Mouse (Mus musculus) frontal cortex, postnatal 10 days (tissue): ENCODE data around the gene Adra1b.

Experiments used
- DNase-seq, 2 experiments: peaks; one replicate each; pipeline ENCODE4 v3.0.0; 2022; ENCODE audit warnings: low spot score in 2 of 2, mixed read lengths in 1 of 2

The Adra1b gene

GRCm38 (mm10) chr11:43895323-43895722 is 5.7 kb downstream of the Adra1b start:
- DNase-seq: no peak

- no peak for DNase-seq
Measured at GRCm38 (mm10) chr11:43892546-43892945, 8.5 kb downstream of the Adra1b start.

GRCm38 (mm10) chr11:43891457-43891856 is 9.6 kb downstream of the Adra1b start:
- no peak for DNase-seq

GRCm38 (mm10) chr11:43889208-43889915 is 11.6 kb downstream of the Adra1b start:
- DNase-seq: no peak

GRCm38 (mm10) chr11:43888736-43889135 is 12.3 kb downstream of the Adra1b start:
- no peak for DNase-seq

GRCm38 (mm10) chr11:43887597-43887996 is 13.4 kb downstream of the Adra1b start:
- no peak for DNase-seq

GRCm38 (mm10) chr11:43884521-43884920 is 16.5 kb downstream of the Adra1b start:
- no peak for DNase-seq

- DNase-seq: no peak
Measured at GRCm38 (mm10) chr11:43883641-43884181, 17.3 kb downstream of the Adra1b start.

GRCm38 (mm10) chr11:43877211-43877610 is 23.8 kb downstream of the Adra1b start:
- DNase-seq: no peak

GRCm38 (mm10) chr11:43867721-43868281 is 33.2 kb downstream of the Adra1b start:
- DNase-seq: no peak

- DNase-seq: no peak
Measured at GRCm38 (mm10) chr11:43865298-43866165, 35.5 kb downstream of the Adra1b start.

- no peak for DNase-seq
Measured at GRCm38 (mm10) chr11:43853046-43853445, 48.0 kb downstream of the Adra1b start.

- DNase-seq: no peak
Measured at GRCm38 (mm10) chr11:43848056-43848455, 53.0 kb downstream of the Adra1b start.

- no peak for DNase-seq
Measured at GRCm38 (mm10) chr11:43841596-43841995, 59.4 kb downstream of the Adra1b start.

GRCm38 (mm10) chr11:43840491-43840890 is 60.5 kb downstream of the Adra1b start:
- DNase-seq: no peak

GRCm38 (mm10) chr11:43835880-43836740 is 64.9 kb downstream of the Adra1b start:
- DNase-seq: peak; percentile 50 to 82

- no peak for DNase-seq
Measured at GRCm38 (mm10) chr11:43835456-43835855, 65.6 kb downstream of the Adra1b start.

- no peak for DNase-seq
Measured at GRCm38 (mm10) chr11:43834531-43834930, 66.5 kb downstream of the Adra1b start.

GRCm38 (mm10) chr11:43831530-43831929 is 69.5 kb downstream of the Adra1b start:
- no peak for DNase-seq

GRCm38 (mm10) chr11:43826769-43827168 is 74.2 kb downstream of the Adra1b start:
- no peak for DNase-seq

- DNase-seq: no peak
Measured at GRCm38 (mm10) chr11:43823349-43823748, 77.7 kb downstream of the Adra1b start.
